Mouse (Mus musculus) left cerebral cortex, adult 9 months (tissue): ENCODE results near the gene Spint2.

Source experiments
- DNase-seq, 2 experiments: peaks; one replicate each; pipeline ENCODE4 v3.0.0; 2022; ENCODE audit warnings: low spot score in 2 of 2

Gene Spint2

DNA sequence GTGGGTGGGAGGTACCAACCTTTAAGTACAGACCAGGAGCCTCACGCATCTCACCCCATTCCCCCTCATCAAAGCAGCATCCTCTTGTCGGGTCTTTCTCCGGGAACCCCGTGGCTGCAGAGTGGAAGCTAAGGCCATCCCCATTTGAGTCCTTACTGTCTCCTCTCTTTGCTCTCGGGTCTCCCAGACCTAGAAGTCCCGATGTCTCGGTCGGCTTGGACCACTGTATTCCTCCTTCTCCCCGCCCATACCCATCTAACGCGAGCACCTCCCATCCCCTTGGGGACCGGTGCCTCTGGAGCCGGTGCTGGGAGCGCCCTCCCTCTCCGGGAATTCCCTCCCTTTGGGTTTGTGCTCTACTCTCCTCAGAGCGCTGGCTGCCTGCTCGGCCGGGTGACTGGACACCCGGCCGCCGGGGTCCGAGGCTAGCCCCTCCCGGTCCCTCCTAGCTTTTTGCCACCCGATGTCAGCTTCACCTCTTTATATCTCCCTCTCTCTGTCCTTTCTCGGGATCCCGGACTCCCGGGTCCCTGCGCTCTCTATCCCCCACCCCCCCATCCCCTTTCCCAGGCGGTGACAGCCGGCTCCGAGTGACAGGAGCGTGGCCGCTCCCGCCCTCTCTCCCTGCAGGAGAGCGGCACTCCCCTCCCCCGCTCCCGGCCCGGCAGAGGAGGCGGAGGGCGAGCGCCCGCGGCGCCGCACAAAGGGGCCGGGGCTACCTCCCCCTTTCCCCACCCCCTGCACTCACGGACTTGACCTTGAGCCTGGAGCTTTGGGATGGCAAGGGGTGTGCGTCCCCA lies 23.0 kb upstream of the Spint2 start:
- no peak for DNase-seq

DNA sequence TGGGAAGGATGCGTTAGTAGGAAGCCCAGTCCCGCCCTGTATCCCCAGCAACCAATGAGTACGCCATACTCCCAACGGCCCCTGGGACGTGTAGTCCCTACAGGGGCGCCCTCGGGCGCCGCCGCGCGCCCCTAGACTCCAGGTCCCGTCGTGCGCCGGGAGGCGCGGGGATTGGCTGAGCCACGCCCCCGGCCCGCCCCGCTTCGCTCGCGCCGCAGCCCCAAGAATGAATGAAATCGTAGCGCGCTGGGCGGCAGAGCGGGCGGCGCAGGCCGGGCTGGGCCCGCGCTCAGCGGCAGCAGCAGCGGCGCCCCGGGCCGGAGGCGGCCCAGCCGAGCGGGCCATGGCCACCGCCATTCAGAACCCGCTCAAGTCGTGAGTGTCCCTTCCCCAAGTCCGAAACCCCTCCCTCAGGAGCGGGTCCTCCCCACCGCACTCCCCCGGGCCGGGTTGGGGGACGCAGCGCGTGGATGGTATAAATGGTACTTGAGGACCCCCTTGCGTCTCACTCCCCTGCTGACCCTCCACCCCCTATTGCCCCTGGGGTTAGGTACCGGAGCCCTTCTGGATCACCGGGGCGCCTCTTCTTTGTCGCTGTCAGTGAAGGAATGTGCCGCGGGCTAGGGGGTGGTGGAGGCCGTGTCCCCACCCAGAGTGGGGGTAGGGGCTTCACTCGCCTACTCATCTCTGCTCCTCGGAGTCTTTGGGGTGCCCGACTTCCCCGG lies 22.2 kb upstream of the Spint2 start, which contains the start of gene Dpf1:
Gene Dpf1 (plus strand): TSS at position 214 of the 725 bp plus-strand sequence.
- DNase-seq, result peak; percentile 84 to 91

- no peak for DNase-seq
Measured at GRCm38 (mm10) chr7:29302641-29303040, 20.9 kb upstream of the Spint2 start.

DNA sequence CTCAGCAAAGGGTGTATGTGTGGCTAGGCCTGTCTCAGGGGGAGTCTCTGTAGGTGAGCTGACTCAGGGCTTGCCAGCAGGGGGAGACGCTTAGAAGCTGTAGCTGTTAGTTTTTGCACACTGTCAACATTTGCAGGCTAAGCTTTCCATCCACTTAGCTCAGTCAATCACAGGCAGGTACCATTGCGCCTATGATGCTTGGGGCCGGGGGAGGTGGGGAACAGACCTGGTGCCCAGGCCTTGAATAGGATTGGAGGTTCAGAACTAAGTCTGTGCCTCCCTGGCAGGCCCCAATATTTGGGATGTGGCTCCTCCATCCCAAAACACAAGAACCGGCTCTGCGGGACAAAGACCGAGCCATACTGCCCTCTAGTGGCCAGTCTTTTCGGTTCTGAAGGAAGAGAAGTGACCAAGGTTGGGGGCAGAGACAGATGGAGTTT lies 19.4 kb upstream of the Spint2 start:
- peak in 1 of 2 experiments; percentile 70 for DNase-seq

GRCm38 (mm10) chr7:29296998-29297397 lies 15.3 kb upstream of the Spint2 start:
- DNase-seq, result peak in 1 of 2 experiments; percentile 74

- no peak for DNase-seq
Measured at GRCm38 (mm10) chr7:29295861-29296647, 14.3 kb upstream of the Spint2 start.

- no peak for DNase-seq
Measured at GRCm38 (mm10) chr7:29294111-29294761, 12.5 kb upstream of the Spint2 start.

DNA sequence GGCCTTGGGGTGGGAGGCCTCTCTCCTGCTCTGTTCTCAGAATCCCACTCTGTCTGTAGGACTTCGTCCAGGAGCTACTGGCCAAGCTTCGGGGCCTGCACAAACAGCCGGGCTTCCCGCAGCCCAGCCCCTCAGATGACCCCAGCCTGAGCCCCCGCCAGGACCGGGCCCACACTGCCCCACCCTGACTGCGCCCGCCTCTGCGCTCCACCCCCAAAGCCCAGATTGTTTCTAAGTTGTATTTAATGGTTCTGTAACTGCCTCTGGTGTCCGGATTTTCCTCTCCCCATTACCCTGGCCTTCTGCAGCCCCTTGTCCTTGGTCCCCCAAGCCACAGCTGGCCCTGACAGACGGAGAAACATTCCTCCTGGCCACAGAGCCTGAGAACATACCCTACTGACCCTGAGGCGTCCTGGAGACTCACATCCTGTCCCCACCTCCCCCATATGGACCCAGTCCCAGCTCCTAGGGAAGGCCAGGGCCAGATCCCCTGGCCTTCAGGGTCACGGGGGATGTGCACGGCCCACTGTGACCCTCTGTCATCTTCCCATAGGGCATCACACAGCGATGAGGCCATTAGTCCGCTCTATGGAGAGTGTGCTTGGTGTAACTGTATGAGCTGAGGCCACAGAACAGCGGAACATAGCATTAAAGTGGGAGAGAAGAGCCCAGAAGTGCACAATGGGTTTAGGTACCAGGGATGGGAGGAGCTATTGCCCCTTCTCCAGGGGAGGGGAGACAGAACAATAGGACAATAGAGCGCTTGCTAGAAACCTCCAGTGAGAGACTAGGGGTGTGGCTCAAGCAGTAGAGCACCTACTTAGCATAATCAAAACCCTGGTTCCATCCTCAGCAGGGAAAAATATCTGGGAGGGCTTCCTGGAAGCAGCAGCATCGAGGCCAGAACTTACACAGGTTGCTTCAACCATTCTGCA lies 11.7 kb upstream of the Spint2 start:
- no peak for DNase-seq

- no peak for DNase-seq
Measured at GRCm38 (mm10) chr7:29292458-29293098, 10.9 kb upstream of the Spint2 start.

DNA sequence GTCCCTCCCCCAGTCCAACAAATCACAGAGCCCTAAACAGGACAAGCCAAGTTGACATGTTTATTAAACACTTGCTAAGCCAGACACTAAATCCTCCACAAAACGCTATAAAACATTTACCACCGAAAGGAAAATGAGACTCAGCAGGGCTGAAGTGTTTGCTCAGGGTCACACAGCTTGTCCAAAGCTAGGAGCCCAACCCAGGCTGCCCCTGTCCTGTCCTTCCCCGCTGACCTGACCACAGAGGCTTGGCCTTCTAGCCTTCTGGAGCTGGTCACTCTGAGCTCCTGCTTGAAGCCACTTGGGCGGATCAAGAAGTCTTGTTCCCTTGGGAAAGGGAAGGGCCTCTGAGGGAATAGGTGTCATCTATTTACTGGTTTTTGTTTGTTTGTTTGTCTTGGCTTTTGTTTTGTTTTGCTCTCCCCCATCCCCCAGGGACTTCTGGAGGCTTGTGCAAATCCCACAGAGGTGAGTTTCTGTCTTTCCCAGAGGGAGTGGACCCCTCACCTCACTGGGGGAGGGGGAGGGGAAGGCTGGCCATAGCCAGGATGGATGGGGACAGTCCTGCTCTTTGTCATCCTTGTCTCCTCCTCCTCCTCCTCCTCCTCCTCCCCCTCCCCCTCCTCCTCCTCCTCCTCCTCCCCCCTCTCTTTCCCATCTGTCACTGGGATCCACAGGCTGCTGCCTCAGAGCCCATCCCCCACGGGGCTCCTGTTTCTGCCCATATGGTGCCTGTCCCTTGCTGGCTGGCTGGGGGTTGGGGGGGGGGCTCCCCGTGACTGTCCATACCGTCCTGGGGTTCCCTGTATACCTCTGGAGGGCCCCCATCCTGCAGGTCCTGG lies 10.1 kb upstream of the Spint2 start:
- no peak for DNase-seq

GRCm38 (mm10) chr7:29290691-29291485 lies 9.2 kb upstream of the Spint2 start:
- DNase-seq, result no peak

DNA sequence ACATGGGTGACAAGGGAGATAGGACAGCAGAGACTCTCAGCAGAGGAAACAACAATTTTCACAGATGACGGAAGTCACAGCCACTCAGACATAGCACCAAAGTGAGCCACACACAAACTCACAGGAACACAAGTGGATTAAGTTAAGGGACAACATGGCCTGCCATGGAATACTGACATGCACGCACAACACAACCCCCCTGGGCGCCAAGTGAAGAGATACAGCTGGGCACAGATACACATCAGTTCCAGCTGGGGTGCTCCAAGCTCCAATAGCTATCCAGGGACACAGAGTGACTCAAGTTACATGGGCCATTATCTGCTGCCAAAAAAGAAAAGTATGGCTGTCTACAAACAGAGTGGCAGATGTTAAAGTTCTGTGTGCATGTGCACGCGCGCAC lies 8.1 kb upstream of the Spint2 start:
- DNase-seq, result no peak

GRCm38 (mm10) chr7:29288942-29289638 lies 7.4 kb upstream of the Spint2 start, which contains the start of gene Ppp1r14a:
TSS of gene Ppp1r14a (plus strand) at chr7:29289308.
- DNase-seq, result peak in 1 of 2 experiments; percentile 44

DNA sequence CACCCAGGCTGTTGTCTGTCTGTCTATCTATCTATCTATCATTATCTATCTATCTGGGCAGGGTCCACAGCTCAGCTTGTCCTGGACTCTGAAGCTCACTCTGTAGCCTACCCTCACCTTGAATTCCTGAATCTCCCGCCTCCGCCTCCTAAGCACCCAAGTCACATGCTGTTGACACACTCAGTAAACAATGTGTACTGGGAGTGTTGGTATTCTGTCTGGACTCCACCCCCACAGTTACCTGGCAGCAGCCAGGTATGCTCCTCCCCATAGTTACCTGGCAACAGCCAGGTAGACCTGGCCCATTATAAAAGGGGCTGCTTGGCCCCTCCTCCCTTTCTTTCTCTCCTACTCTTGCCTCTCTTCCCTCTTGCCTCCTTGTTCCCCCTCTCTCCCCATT lies 6.4 kb upstream of the Spint2 start:
- no peak for DNase-seq

GRCm38 (mm10) chr7:29287481-29287880 lies 5.8 kb upstream of the Spint2 start:
- no peak for DNase-seq

DNA sequence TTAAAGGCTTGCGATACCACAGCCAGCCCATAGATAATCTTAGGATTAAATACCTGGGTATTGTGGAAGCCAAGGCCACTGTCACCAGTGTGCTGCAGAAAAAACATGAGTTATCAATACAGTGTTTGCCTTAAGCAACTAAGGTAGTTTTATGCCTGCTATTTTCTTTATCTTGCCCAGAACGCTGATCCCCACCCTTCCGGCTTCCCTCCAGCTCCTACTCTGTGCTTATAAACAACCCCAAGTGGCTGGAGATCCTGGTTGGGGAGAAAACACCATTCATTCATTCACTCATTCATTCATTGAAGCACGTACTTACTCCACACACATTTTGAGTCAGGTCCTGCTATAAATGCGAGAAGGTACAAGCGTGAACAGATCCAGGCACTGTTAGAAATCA lies 2.8 kb upstream of the Spint2 start:
- no peak for DNase-seq

DNA sequence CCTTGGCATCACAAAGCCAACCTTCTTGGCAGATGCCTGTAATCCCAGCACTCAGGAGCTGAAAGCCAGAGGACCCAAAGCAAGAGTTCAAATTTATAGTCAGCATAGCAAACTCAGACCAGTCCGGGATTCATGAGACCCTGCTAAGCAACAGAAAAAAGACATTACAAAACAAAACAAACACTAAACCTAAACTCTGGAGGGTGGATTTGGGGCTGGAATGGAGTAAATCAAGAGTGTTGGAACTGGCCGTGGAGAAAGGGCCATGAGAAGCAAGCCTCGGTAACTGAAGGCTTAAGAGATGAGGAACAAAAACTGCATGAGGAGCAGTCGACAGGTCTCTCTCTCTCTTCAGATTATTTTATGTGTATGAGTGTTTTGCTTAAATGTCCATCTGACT lies 2.2 kb upstream of the Spint2 start:
- no peak for DNase-seq
